Mouse (Mus musculus): ENCODE measurements around the gene Aldh2. TPM values are rescaled to one million over a fixed set of nuclear protein-coding genes. Genes with fewer than 3 reads are reported as not detected.

The Aldh2 gene
- polyA plus RNA-seq, 1 experiment from 2014 or later, result 146 TPM

- Histone ChIP-seq H3K36me3 (0 out of 2 replicates have a peak, but pooled peaks cover 3% of the 10 kb centered on the region), H3K4me2 (peak overlapping the region; percentile 99), H3K4me1 (peaks cover 62% of the 10 kb centered on the region), H3K27ac (peak overlapping the region; percentile 88), H3K9me3 (replicated peaks) (no peaks in the 10 kb centered on the region), H3K27me3 (replicated peaks) (peaks cover 10% of the 10 kb centered on the region; the same call in 1 of the 2 replicates), H3K4me3 (peak overlapping the region; percentile 83), H3K9ac (peak overlapping the region; percentile 88)
- peak; percentile 42 for ATAC-seq
- WGBS (ENCODE audit: insufficient replicate concordance), result 4% methylated on average over 33 of the region's 33 CpGs
Observed at GRCm38 (mm10) chr5:121592816-121593407, 712 bp downstream of the Aldh2 start.

- Histone ChIP-seq H3K27ac (peak overlapping the region; percentile 88; the same call in 1 of the 2 replicates), H3K27me3 (replicated peaks) (peaks cover 7% of the 10 kb centered on the region; the same call in 1 of the 2 replicates), H3K9me3 (replicated peaks) (no peaks in the 10 kb centered on the region), H3K4me3 (peak overlapping the region; percentile 83), H3K36me3 (0 out of 2 replicates have a peak, but pooled peaks cover 3% of the 10 kb centered on the region), H3K4me2 (peak overlapping the region; percentile 99), H3K9ac (peak overlapping the region; percentile 88), H3K4me1 (peaks cover 62% of the 10 kb centered on the region)
- no peak for ATAC-seq
- 55% methylated on average over 11 of the region's 11 CpGs for WGBS (ENCODE audit: insufficient replicate concordance)
Observed at GRCm38 (mm10) chr5:121592064-121592815, 1.4 kb downstream of the Aldh2 start.

- ATAC-seq, result no peak
- H3K4me1 ChIP-seq, result peaks cover 64% of the 10 kb centered on the region
- peaks cover 5% of the 10 kb centered on the region; the same call in 1 of the 2 replicates for H3K27me3 ChIP-seq (replicated peaks)
- peak overlapping the region; percentile 10 for H3K27ac ChIP-seq
- H3K4me3 ChIP-seq, result peak overlapping the region; percentile 83; the same call in 1 of the 2 replicates
- H3K4me2 ChIP-seq, result peak overlapping the region; percentile 99
- 0 out of 2 replicates have a peak overlapping the region, but pooled peaks have one; percentile 5 for H3K9ac ChIP-seq
- 56% methylated on average over 11 of the region's 11 CpGs for WGBS (ENCODE audit: insufficient replicate concordance)
- H3K9me3 ChIP-seq (replicated peaks), result no peaks in the 10 kb centered on the region
- 0 out of 2 replicates have a peak, but pooled peaks cover 3% of the 10 kb centered on the region for H3K36me3 ChIP-seq
Observed at GRCm38 (mm10) chr5:121591417-121592063, 2.1 kb downstream of the Aldh2 start.

GRCm38 (mm10) chr5:121589928-121590327 lies 3.7 kb downstream of the Aldh2 start:
- no peaks in the 10 kb centered on the region for H3K27me3 ChIP-seq (replicated peaks)
- 68% methylated on average over 6 of the region's 6 CpGs for WGBS (ENCODE audit: insufficient replicate concordance)
- H3K27ac ChIP-seq, result no peak overlapping the region
- no peak for ATAC-seq
- peaks cover 64% of the 10 kb centered on the region for H3K4me1 ChIP-seq
- H3K4me2 ChIP-seq, result no peak overlapping the region
- H3K36me3 ChIP-seq, result 0 out of 2 replicates have a peak, but pooled peaks cover 3% of the 10 kb centered on the region
- no peak overlapping the region for H3K4me3 ChIP-seq
- H3K9me3 ChIP-seq (replicated peaks), result no peaks in the 10 kb centered on the region
- H3K9ac ChIP-seq, result no peak overlapping the region

- peak overlapping the region; percentile 53 for H3K4me2 ChIP-seq
- H3K27me3 ChIP-seq (replicated peaks), result no peaks in the 10 kb centered on the region
- 10% methylated on average over 6 of the region's 6 CpGs for WGBS (ENCODE audit: insufficient replicate concordance)
- no peak for ATAC-seq
- peak overlapping the region; percentile 31; the same call in 1 of the 2 replicates for H3K9ac ChIP-seq
- H3K4me1 ChIP-seq, result peaks cover 53% of the 10 kb centered on the region
- H3K27ac ChIP-seq, result peak overlapping the region; percentile 67
- H3K36me3 ChIP-seq, result peaks cover 3% of the 10 kb centered on the region; the same call in 1 of the 2 replicates
- peak overlapping the region; percentile 8; the same call in 1 of the 2 replicates for H3K4me3 ChIP-seq
- H3K9me3 ChIP-seq (replicated peaks), result no peaks in the 10 kb centered on the region
Observed at GRCm38 (mm10) chr5:121586400-121587039, 7.1 kb downstream of the Aldh2 start.

- no peak overlapping the region for H3K9ac ChIP-seq
- no peaks in the 10 kb centered on the region for H3K27me3 ChIP-seq (replicated peaks)
- WGBS (ENCODE audit: insufficient replicate concordance), result 68% methylated on average over 5 of the region's 5 CpGs
- ATAC-seq, result no peak
- H3K27ac ChIP-seq, result peak overlapping the region; percentile 67; the same call in 1 of the 2 replicates
- H3K4me1 ChIP-seq, result peaks cover 48% of the 10 kb centered on the region
- H3K4me2 ChIP-seq, result no peak overlapping the region
- H3K9me3 ChIP-seq (replicated peaks), result no peaks in the 10 kb centered on the region
- peaks cover 2% of the 10 kb centered on the region; the same call in 1 of the 2 replicates for H3K36me3 ChIP-seq
- no peak overlapping the region for H3K4me3 ChIP-seq
Observed at GRCm38 (mm10) chr5:121585699-121586098, 7.9 kb downstream of the Aldh2 start.

- H3K4me1 ChIP-seq, result peaks cover 48% of the 10 kb centered on the region
- H3K4me3 ChIP-seq, result no peak overlapping the region
- no peak overlapping the region for H3K9ac ChIP-seq
- no peak for ATAC-seq
- no peak overlapping the region for H3K27ac ChIP-seq
- no peak overlapping the region for H3K4me2 ChIP-seq
- H3K9me3 ChIP-seq (replicated peaks), result no peaks in the 10 kb centered on the region
- H3K36me3 ChIP-seq, result peaks cover 9% of the 10 kb centered on the region
- H3K27me3 ChIP-seq (replicated peaks), result no peaks in the 10 kb centered on the region
- 86% methylated on average over 10 of the region's 10 CpGs for WGBS (ENCODE audit: insufficient replicate concordance)
Observed at GRCm38 (mm10) chr5:121585005-121585404, 8.6 kb downstream of the Aldh2 start.

- Histone ChIP-seq H3K27me3 (replicated peaks) (no peaks in the 10 kb centered on the region), H3K4me2 (peak overlapping the region; percentile 21), H3K36me3 (peaks cover 20% of the 10 kb centered on the region), H3K27ac (peak overlapping the region; percentile 70), H3K9ac (no peak overlapping the region), H3K4me1 (peaks cover 48% of the 10 kb centered on the region), H3K4me3 (no peak overlapping the region), H3K9me3 (replicated peaks) (no peaks in the 10 kb centered on the region)
- WGBS (ENCODE audit: insufficient replicate concordance), result 31% methylated on average over 12 of the region's 12 CpGs
- peak; percentile 79 for ATAC-seq
Observed at GRCm38 (mm10) chr5:121583765-121584501, 9.7 kb downstream of the Aldh2 start.

GRCm38 (mm10) chr5:121581945-121582344 lies 11.7 kb downstream of the Aldh2 start:
- H3K9me3 ChIP-seq (replicated peaks), result no peaks in the 10 kb centered on the region
- peak overlapping the region; percentile 7; the same call in 1 of the 2 replicates for H3K27ac ChIP-seq
- H3K4me3 ChIP-seq, result no peak overlapping the region
- H3K36me3 ChIP-seq, result peaks cover 38% of the 10 kb centered on the region
- H3K4me1 ChIP-seq, result peaks cover 36% of the 10 kb centered on the region
- 77% methylated on average over 8 of the region's 8 CpGs for WGBS (ENCODE audit: insufficient replicate concordance)
- no peaks in the 10 kb centered on the region for H3K27me3 ChIP-seq (replicated peaks)
- no peak overlapping the region for H3K4me2 ChIP-seq
- H3K9ac ChIP-seq, result no peak overlapping the region
- ATAC-seq, result no peak

- no peak overlapping the region for H3K27ac ChIP-seq
- WGBS (ENCODE audit: insufficient replicate concordance), result 82% methylated on average over 11 of the region's 11 CpGs
- no peaks in the 10 kb centered on the region for H3K4me1 ChIP-seq
- H3K4me2 ChIP-seq, result no peak overlapping the region
- no peak overlapping the region for H3K9ac ChIP-seq
- peaks cover 85% of the 10 kb centered on the region for H3K36me3 ChIP-seq
- no peaks in the 10 kb centered on the region for H3K9me3 ChIP-seq (replicated peaks)
- no peak for ATAC-seq
- no peak overlapping the region for H3K4me3 ChIP-seq
- no peaks in the 10 kb centered on the region for H3K27me3 ChIP-seq (replicated peaks)
Observed at GRCm38 (mm10) chr5:121576927-121577488, 16.6 kb downstream of the Aldh2 start.

Data from liver, embryonic 12.5 days (tissue).